Mouse (Mus musculus) bone marrow macrophage, adult 2 months (primary cell): ENCODE results near the gene Nxnl1.

Experiments used
- CTCF ChIP-seq: IDR thresholded peaks from 2 replicates; pipeline ENCODE4 v1.5.1; 2012; ENCODE audit warnings: low read depth, mild to moderate bottlenecking, low read length, moderate library complexity
- POLR2A ChIP-seq: IDR thresholded peaks from 2 replicates; pipeline ENCODE4 v1.6.1; 2012; ENCODE audit warnings: mild to moderate bottlenecking, low read depth, low read length, borderline replicate concordance

DNA sequence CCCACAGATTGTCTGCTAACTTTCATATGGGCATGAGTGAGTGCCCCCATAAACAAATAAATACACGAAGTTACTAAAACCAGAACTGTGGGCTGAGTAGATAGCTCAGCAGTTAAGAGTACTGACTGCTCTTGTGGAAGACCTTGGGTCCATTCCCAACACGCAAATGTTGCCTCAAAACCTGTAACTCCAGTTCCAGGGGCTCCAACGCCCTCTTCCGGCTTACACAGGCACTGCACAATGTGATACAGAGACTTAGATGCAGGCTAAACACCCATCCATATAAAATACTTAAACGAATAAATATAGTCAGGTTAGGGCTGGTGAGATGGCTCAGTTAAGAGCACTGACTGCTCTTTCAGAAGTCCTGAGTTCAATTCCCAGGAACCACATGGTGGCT lies 51.4 kb downstream of the Nxnl1 start:
- no peak for TF ChIP-seq CTCF
- no peak for TF ChIP-seq POLR2A
